Mouse (Mus musculus): ENCODE data around the gene Cacng3.

DNA sequence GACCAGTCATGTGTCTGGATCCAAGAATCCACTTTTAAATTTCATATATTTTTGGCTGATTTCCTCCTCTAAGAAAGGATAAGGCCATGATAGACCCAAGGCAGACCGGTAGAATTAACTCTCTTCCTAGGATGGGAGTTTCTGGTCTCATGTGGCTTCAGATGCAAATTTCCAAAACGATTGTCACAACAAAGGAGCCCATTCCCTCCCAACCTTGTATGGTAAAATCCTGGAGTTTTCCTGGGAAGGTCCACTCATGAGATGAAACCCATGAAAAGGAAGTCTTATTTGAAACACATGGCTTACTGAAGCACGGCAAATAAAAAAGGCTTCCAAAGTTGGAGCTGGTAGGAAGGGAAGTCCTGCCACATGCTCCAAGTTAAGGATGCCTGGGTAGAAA, 39.1 kb upstream of the Cacng3 start:
- no peak for TF ChIP-seq CTCF (IDR thresholded peaks at IDR 0.05; ENCODE audit: control insufficient read depth, insufficient read depth, insufficient read length)
- TF ChIP-seq MYOG (IDR thresholded peaks at IDR 0.05; ENCODE audit: control insufficient read depth, extremely low read depth, insufficient read length) = no peak

Measured in C2C12 (cell line).